In genomic region chr12:79999868-80000370, GRCm38 (mm10) we compare ENCODE assay signal across 25 mouse cellular contexts.
DNase-seq lines count a peak whose midpoint lies in the region; ATAC-seq and TF ChIP-seq lines count a peak whose summit lies in the region.
"Had no signal": no experiment of that assay in that cellular context is flagged by ENCODE, and none has a peak within 500 bp of the region (broad histone marks: within the 10 kb centered on the region; RNA-seq: fewer than 3 reads in every experiment).

No protein-coding gene starts in this region.

- H3K9ac ChIP-seq in kidney, embryonic 15.5 days: no peak overlapping the region
- no peak overlapping the region for H3K9ac ChIP-seq in limb, embryonic 15.5 days
- H3K9ac ChIP-seq in CH12.LX (ENCODE audit: insufficient read depth, low read depth): peak overlapping the region; percentile 54
- H3K9ac ChIP-seq: embryonic facial prominence, embryonic 12.5 days; embryonic facial prominence, embryonic 15.5 days; forebrain, postnatal 0 days; hindbrain, embryonic 13.5 days had no signal

- TF ChIP-seq CTCF in CH12.LX (conservative IDR thresholded peaks at IDR 0.05 in 1 of 2, IDR thresholded peaks at IDR 0.05 in 1 of 2; ENCODE audit: low read depth in 2 of 2, low read length in 2 of 2): no peak

- peak; percentile 53 for TF ChIP-seq EP300 in CH12.LX (IDR thresholded peaks at IDR 0.05; ENCODE audit: low read length)

- peak overlapping the region; percentile 72 for H3K27ac ChIP-seq in kidney, embryonic 15.5 days
- peak overlapping the region; percentile 13; the same call in 1 of the 2 replicates for H3K27ac ChIP-seq in limb, embryonic 15.5 days
- no peak overlapping the region for H3K27ac ChIP-seq in limb, embryonic 10.5 days
- peak overlapping the region; percentile 90 for H3K27ac ChIP-seq in CH12.LX (ENCODE audit: insufficient read depth, low read depth)
- H3K27ac ChIP-seq: embryonic facial prominence, embryonic 12.5 days; embryonic facial prominence, embryonic 15.5 days; hindbrain, embryonic 10.5 days; hindbrain, embryonic 13.5 days had no signal

- dilution Hi-C loops in CH12.LX (cut with MboI; ENCODE audit: extremely low pct_ligation_motif_present, extremely low pct_unique_long_range_greater_than_20kb, low sequenced_read_pairs): no loop called here

- peaks cover 57% of the 10 kb centered on the region for H3K4me1 ChIP-seq in kidney, embryonic 15.5 days
- H3K4me1 ChIP-seq in limb, embryonic 15.5 days: peaks cover 36% of the 10 kb centered on the region
- peaks cover 26% of the 10 kb centered on the region for H3K4me1 ChIP-seq in limb, embryonic 10.5 days
- peaks cover 69 to 95% of the 10 kb centered on the region in 2 experiments for H3K4me1 ChIP-seq in CH12.LX (ENCODE audit: control insufficient read depth in 1 of 2, insufficient read depth in 2 of 2)

- H3K9me3 ChIP-seq in kidney, embryonic 15.5 days (replicated peaks): no peaks in the 10 kb centered on the region
- H3K9me3 ChIP-seq in limb, embryonic 15.5 days: no peaks in the 10 kb centered on the region
- H3K9me3 ChIP-seq in limb, embryonic 10.5 days (replicated peaks): no peaks in the 10 kb centered on the region
- no peaks in the 10 kb centered on the region for H3K9me3 ChIP-seq in CH12.LX (replicated peaks; ENCODE audit: low read length)
- H3K9me3 ChIP-seq: embryonic facial prominence, embryonic 12.5 days; embryonic facial prominence, embryonic 15.5 days; hindbrain, embryonic 10.5 days; hindbrain, embryonic 13.5 days had no signal

- no peaks in the 10 kb centered on the region for H3K27me3 ChIP-seq in kidney, embryonic 15.5 days
- H3K27me3 ChIP-seq in limb, embryonic 15.5 days: no peaks in the 10 kb centered on the region
- H3K27me3 ChIP-seq in limb, embryonic 10.5 days (ENCODE audit: low read depth, poor library complexity, severe bottlenecking): no peaks in the 10 kb centered on the region
- H3K27me3 ChIP-seq in CH12.LX (replicated peaks): no peaks in the 10 kb centered on the region
- H3K27me3 ChIP-seq in splenic B cell, adult 2 months (ENCODE audit: control insufficient read depth, insufficient read depth, low read length, poor library complexity, severe bottlenecking): no peaks in the 10 kb centered on the region
- H3K27me3 ChIP-seq: embryonic facial prominence, embryonic 12.5 days; embryonic facial prominence, embryonic 15.5 days; hindbrain, embryonic 13.5 days had no signal

- in situ Hi-C loops in CH12.LX (cut with MboI; ENCODE audit: low pct_ligation_motif_present, low pct_unique_long_range_greater_than_20kb, low sequenced_read_pairs): no loop called here

- no peak for TF ChIP-seq POLR2A in CH12.LX (IDR thresholded peaks at IDR 0.05; ENCODE audit: low read depth, low read length)

- no peak overlapping the region for H3K4me3 ChIP-seq in kidney, embryonic 15.5 days (replicated peaks)
- no peak overlapping the region for H3K4me3 ChIP-seq in limb, embryonic 15.5 days
- no peak overlapping the region for H3K4me3 ChIP-seq in limb, embryonic 10.5 days
- no peak overlapping the region for H3K4me3 ChIP-seq in CH12.LX (replicated peaks in 1 of 3; ENCODE audit: low read depth in 2 of 3, low read length in 2 of 3, poor library complexity in 1 of 3)
- H3K4me3 ChIP-seq: embryonic facial prominence, embryonic 12.5 days; embryonic facial prominence, embryonic 15.5 days; heart, adult 2 months; hindbrain, embryonic 10.5 days; hindbrain, embryonic 13.5 days had no signal

- DNase-seq in kidney, adult 18-20 months: no peak
- no peak for DNase-seq in limb, embryonic 10.5 days (ENCODE audit: low spot score)
- DNase-seq in CH12.LX (ENCODE audit: extremely low read depth): no peak
- peak; percentile 26 for DNase-seq in splenic B cell, adult 2 months (ENCODE audit: low read depth, low spot score)
- DNase-seq: adrenal gland, adult 8-10 months; adrenal gland, postnatal 36 days; cerebellum, adult 18-20 months; cerebellum, adult 9-10 months; cerebellum, postnatal 25 days; forebrain, postnatal 0 days; gastrocnemius, postnatal 10 days; gastrocnemius, postnatal 36 days; heart, adult 2 months; heart, postnatal 36 days had no signal

- 77% methylated on average over 7 of the region's 7 CpGs for WGBS in kidney, embryonic 15.5 days
- WGBS in limb, embryonic 15.5 days: 78% methylated on average over 7 of the region's 7 CpGs
- 95% methylated on average over 7 of the region's 7 CpGs for WGBS in limb, embryonic 10.5 days

- ATAC-seq in kidney, embryonic 15.5 days (replicated peaks; ENCODE audit: low FRiP score): no peak
- no peak for ATAC-seq in limb, embryonic 15.5 days (ENCODE audit: insufficient number of reproducible peaks, low FRiP score, low TSS enrichment, low read depth)
- ATAC-seq: activated CD4-positive, CD25-positive, alpha-beta regulatory T cell, adult 4 months; CD4-positive, CD25-positive, alpha-beta regulatory T cell, adult 4 months; forebrain, embryonic 14.5 days; forebrain, postnatal 0 days; hindbrain, embryonic 16.5 days had no signal

- no peak for TF ChIP-seq RAD21 in CH12.LX (IDR thresholded peaks at IDR 0.05; ENCODE audit: low read depth, low read length)

- no peaks in the 10 kb centered on the region for H3K79me2 ChIP-seq in CH12.LX (replicated peaks; ENCODE audit: control insufficient read depth, extremely low read depth, insufficient read depth, poor library complexity, severe bottlenecking)

- H3K36me3 ChIP-seq in kidney, embryonic 15.5 days: no peaks in the 10 kb centered on the region
- no peaks in the 10 kb centered on the region for H3K36me3 ChIP-seq in limb, embryonic 15.5 days
- no peaks in the 10 kb centered on the region for H3K36me3 ChIP-seq in limb, embryonic 10.5 days
- no peaks in the 10 kb centered on the region for H3K36me3 ChIP-seq in CH12.LX (replicated peaks in 1 of 2; ENCODE audit: control insufficient read depth in 1 of 2, insufficient read depth in 1 of 2, low read length in 1 of 2)
- H3K36me3 ChIP-seq in splenic B cell, adult 2 months (ENCODE audit: control insufficient read depth, insufficient read depth, low read length, poor library complexity, severe bottlenecking): no peaks in the 10 kb centered on the region
- H3K36me3 ChIP-seq: embryonic facial prominence, embryonic 12.5 days; embryonic facial prominence, embryonic 15.5 days; hindbrain, embryonic 10.5 days; hindbrain, embryonic 13.5 days had no signal

- H3K4me2 ChIP-seq in kidney, embryonic 15.5 days: no peak overlapping the region
- H3K4me2 ChIP-seq in limb, embryonic 15.5 days: no peak overlapping the region
- H3K4me2 ChIP-seq in CH12.LX (ENCODE audit: insufficient read depth, low read depth, poor library complexity, severe bottlenecking): 0 out of 2 replicates have a peak overlapping the region, but pooled peaks have one; percentile 0
- H3K4me2 ChIP-seq: embryonic facial prominence, embryonic 12.5 days; embryonic facial prominence, embryonic 15.5 days; heart, embryonic 11.5 days; hindbrain, embryonic 13.5 days had no signal

TF ChIP-seq in CH12.LX, 34 proteins besides CTCF, POLR2A, EP300 and RAD21:
- TF ChIP-seq MYC (IDR thresholded peaks at IDR 0.05; ENCODE audit: low read depth, low read length) (peak; percentile 54; the same call in 1 of the 2 replicates), SIN3A (IDR thresholded peaks at IDR 0.05; ENCODE audit: low read length) (no peak), BHLHE40 (IDR thresholded peaks at IDR 0.05; ENCODE audit: low read depth, low read length) (peak; percentile 70), TBP (conservative IDR thresholded peaks at IDR 0.05; ENCODE audit: low read depth, low read length) (peak; percentile 54; the same call in 1 of the 2 replicates), TCF12 (IDR thresholded peaks at IDR 0.05; ENCODE audit: low read depth, low read length) (peak; percentile 31; the same call in 1 of the 2 replicates), USF1 (IDR thresholded peaks at IDR 0.05; ENCODE audit: low read depth, low read length) (no peak), ELF1 (IDR thresholded peaks at IDR 0.05; ENCODE audit: low read depth, low read length) (peak; percentile 69; the same call in 1 of the 2 replicates), ETS1 (conservative IDR thresholded peaks at IDR 0.05; ENCODE audit: low read depth, low read length) (peak; percentile 52)
